Mouse (Mus musculus) stomach, embryonic 14.5 days (tissue): Measurements from ENCODE around the gene Chmp3. TPM values are rescaled to one million over a fixed set of nuclear protein-coding genes. Genes with fewer than 3 reads are reported as not detected.

Source experiments
- ATAC-seq: fragments of 200-750 bp; cut with Nextera tagmentation; 2 replicates; pipeline ENCODE4 v1.8.0; 2017; ENCODE audit warnings: low read depth, moderate TSS enrichment; ENCODE audit not compliant: insufficient number of reproducible peaks, insufficient read depth, low FRiP score
- H3K27ac ChIP-seq: fragments of 300-500 bp; sonication (generic); 2 replicates; pipeline ENCODE4 v1.5.1; 2014; ENCODE audit warnings: mild to moderate bottlenecking, low read length, moderate library complexity, mixed read lengths
- H3K27me3 ChIP-seq: fragments of 300-500 bp; sonication (generic); 2 replicates; pipeline ENCODE4 v1.6.1; 2014; ENCODE audit warnings: low read length, control low read depth, mixed read lengths; ENCODE audit not compliant: control insufficient read depth, insufficient read depth
- H3K36me3 ChIP-seq: fragments of 300-500 bp; sonication (generic); 2 replicates; pipeline ENCODE4 v1.6.1; 2014; ENCODE audit warnings: mild to moderate bottlenecking, control low read depth, low read length, moderate library complexity, mixed read lengths; ENCODE audit not compliant: control insufficient read depth, insufficient read depth
- H3K4me1 ChIP-seq: fragments of 300-500 bp; sonication (generic); 2 replicates; pipeline ENCODE4 v1.6.1; 2014; ENCODE audit warnings: low read length, control low read depth, mixed read lengths; ENCODE audit not compliant: control insufficient read depth, insufficient read depth
- H3K4me2 ChIP-seq: fragments of 300-500 bp; sonication (generic); replicated peaks from 2 replicates; pipeline ENCODE4 v1.6.1; 2014; ENCODE audit warnings: low read depth, low read length, control low read depth
- H3K4me3 ChIP-seq: fragments of 300-500 bp; sonication (generic); 2 replicates; pipeline ENCODE4 v1.5.1; 2014; ENCODE audit warnings: low read depth, low read length, control low read depth
- H3K9ac ChIP-seq: fragments of 300-500 bp; sonication (generic); replicated peaks from 2 replicates; pipeline ENCODE4 v1.6.1; 2014; ENCODE audit warnings: low read depth, mild to moderate bottlenecking, control low read depth, low read length, moderate library complexity, mixed read lengths
- H3K9me3 ChIP-seq: fragments of 300-500 bp; sonication (generic); 2 replicates; pipeline ENCODE4 v1.6.1; 2016; ENCODE audit warnings: low read depth, low read length, control low read depth; ENCODE audit not compliant: control insufficient read depth
- WGBS: fragments of 180-500 bp; shearing (Covaris S2); extraction: QIAGEN DNeasy Blood & Tissue Kit; methylation state at CpG from one replicate; pipeline ENCODE4 v1.1.7; 2014; 5-methylcytosine and 5-hydroxymethylcytosine counted together
- polyA plus RNA-seq: library from polyadenylated mRNA; unstranded; fragments of >200 nt; fragmentation: Nextera tagmentation; extraction: Ambion mirVana; gene quantifications from 2 replicates; pipeline ENCODE4 v1.2.1, GENCODE M21; 2014

Gene Chmp3
- polyA plus RNA-seq, 1 experiment from 2014 or later = 81.6 TPM

DNA sequence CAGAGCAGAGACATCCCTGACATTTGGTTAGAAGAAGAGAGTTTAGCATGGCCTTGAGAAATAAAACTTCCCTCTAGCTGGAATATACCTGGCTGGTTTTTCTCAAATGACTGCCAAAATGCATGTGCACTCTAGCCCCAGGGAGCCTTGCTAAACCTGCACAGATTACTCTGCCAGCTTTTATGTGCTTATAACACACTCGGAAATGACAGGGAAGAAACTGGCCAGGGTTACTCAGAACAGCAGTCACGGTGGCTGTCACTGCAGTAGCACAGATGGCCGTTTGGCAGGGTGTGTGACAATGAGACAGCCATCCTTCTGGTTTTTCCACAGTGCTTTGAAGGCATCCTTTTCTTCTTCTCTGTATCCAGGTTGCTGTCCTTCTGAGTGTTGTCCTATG lies 18.0 kb upstream of the Chmp3 start:
- Histone ChIP-seq H3K27me3 (no peaks in the 10 kb centered on the region), H3K27ac (no peak overlapping the region), H3K9me3 (no peaks in the 10 kb centered on the region), H3K36me3 (no peaks in the 10 kb centered on the region), H3K4me2 (no peak overlapping the region), H3K4me1 (no peaks in the 10 kb centered on the region), H3K9ac (no peak overlapping the region), H3K4me3 (no peak overlapping the region)
- no peak for ATAC-seq
- 52% methylated on average over 3 of the region's 3 CpGs for WGBS

DNA sequence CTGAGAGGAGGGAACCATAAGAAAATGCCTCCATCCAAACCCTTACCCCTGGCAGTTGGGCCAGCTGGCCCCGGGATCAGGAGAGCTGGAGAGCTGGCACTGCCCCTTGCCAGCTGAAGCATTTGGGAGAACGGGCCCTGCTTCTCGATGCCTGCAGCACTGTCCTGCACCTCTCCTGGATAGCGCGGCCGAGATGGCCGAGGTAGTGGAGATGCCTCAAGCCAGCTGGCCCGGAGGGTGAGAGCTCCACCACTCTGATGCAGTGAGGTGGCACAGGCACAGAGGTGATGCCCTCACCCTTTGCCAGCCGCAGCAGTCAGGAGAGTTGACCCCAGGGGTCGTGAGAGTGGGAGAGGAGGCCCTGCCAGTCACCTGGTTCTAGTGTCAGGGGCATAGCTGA lies 16.5 kb upstream of the Chmp3 start:
- Histone ChIP-seq H3K27me3 (no peaks in the 10 kb centered on the region), H3K4me2 (no peak overlapping the region), H3K9me3 (no peaks in the 10 kb centered on the region), H3K4me1 (no peaks in the 10 kb centered on the region), H3K9ac (no peak overlapping the region), H3K4me3 (no peak overlapping the region), H3K27ac (no peak overlapping the region), H3K36me3 (no peaks in the 10 kb centered on the region)
- WGBS = 88% methylated on average over 10 of the region's 10 CpGs
- no peak for ATAC-seq

DNA sequence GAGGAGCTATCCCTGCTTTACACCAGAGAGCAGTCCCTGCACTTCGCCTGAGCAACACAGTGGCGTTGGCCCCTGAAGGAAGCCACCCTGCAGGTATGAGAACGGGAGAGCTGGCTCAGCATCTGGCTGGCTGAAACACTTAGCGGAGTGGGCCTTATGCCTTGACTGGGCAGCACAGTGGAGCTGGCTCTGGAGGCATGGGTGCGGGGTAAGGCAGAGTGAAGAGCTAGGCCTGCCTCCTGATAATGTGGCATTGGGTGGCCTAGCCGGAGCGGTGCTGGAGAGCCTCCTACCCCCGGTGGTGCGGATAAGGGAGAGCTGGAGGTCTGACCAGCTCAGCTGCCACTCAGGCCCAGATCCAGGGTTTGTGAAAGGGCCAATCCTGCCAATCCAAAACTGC lies 15.8 kb upstream of the Chmp3 start:
- 87% methylated on average over 9 of the region's 9 CpGs for WGBS
- Histone ChIP-seq H3K4me2 (no peak overlapping the region), H3K36me3 (no peaks in the 10 kb centered on the region), H3K27ac (no peak overlapping the region), H3K4me3 (no peak overlapping the region), H3K4me1 (no peaks in the 10 kb centered on the region), H3K9me3 (no peaks in the 10 kb centered on the region), H3K9ac (no peak overlapping the region), H3K27me3 (no peaks in the 10 kb centered on the region)
- ATAC-seq = no peak

DNA sequence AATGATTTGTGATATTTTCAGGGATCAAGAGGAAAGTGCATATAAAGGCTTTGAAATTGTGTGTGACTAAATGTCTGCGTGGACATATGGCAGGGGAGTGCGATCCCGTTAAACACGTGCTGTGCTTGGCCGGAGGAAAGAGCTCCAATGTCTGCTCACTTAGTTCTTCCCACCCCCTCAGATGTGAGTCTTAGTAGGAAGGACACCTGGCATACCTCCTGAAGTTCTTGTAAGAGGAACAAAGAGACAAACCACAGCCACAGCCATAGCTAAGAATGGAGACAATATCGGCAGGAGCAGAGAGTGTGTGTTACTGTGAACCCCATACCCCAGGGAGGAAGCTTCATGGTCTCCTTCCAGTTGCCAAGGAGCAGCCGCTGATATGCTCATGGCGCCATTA lies 13.4 kb upstream of the Chmp3 start:
- H3K36me3 ChIP-seq = no peaks in the 10 kb centered on the region
- no peak overlapping the region for H3K4me2 ChIP-seq
- no peak overlapping the region for H3K4me3 ChIP-seq
- H3K27ac ChIP-seq = no peak overlapping the region
- ATAC-seq = no peak
- H3K9ac ChIP-seq = no peak overlapping the region
- no peaks in the 10 kb centered on the region for H3K4me1 ChIP-seq
- no peaks in the 10 kb centered on the region for H3K27me3 ChIP-seq
- WGBS = 87% methylated on average over 8 of the region's 8 CpGs
- H3K9me3 ChIP-seq = no peaks in the 10 kb centered on the region

DNA sequence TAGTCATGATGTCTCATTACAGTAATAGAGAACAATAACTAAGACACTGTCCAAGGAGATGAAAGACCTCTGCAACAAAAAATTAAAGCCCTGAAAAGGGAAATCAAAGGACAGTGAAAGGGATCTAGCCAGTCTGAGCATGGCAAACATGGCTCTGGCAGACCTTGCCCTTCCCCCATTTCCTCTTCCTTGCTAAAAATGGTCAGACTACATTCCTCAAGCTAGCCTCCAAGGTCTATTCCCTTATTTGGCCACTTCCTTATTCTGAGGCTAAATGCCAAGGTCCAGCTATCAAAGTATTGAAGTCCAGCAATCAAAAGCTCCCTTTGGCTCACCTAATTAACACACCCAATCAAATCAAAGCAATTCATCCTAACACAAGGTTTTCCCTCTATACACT lies 6.3 kb upstream of the Chmp3 start:
- H3K9ac ChIP-seq = no peak overlapping the region
- H3K27ac ChIP-seq = no peak overlapping the region
- H3K4me2 ChIP-seq = no peak overlapping the region
- ATAC-seq = no peak
- H3K27me3 ChIP-seq = no peaks in the 10 kb centered on the region
- no peaks in the 10 kb centered on the region for H3K9me3 ChIP-seq
- H3K36me3 ChIP-seq = no peaks in the 10 kb centered on the region
- no peaks in the 10 kb centered on the region for H3K4me1 ChIP-seq
- no peak overlapping the region for H3K4me3 ChIP-seq

DNA sequence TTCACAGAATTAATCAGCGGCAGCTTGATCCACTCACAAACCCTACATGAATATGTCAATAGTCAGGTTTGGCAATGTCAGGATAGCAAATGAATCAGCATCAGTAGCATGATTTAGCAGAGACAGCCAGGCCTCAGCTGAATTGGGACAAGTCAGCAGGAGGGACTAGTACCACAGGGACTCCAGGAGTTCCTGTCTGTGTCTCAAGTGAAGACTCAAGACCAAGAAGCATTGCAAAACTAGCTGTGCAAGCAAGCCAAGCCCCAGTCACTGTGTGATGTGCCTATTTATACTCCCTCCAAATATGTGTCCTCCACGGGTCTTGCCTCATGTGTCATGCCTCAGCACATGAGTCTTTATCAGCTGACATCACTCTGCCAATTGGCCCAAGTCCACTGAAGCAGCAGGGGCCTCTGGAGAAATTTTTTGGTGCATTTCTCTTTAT lies 11.9 kb downstream of the Chmp3 start:
- Histone ChIP-seq H3K4me1 (no peaks in the 10 kb centered on the region), H3K4me3 (no peak overlapping the region), H3K27me3 (no peaks in the 10 kb centered on the region), H3K9me3 (no peaks in the 10 kb centered on the region), H3K36me3 (no peaks in the 10 kb centered on the region), H3K4me2 (no peak overlapping the region), H3K27ac (no peak overlapping the region), H3K9ac (no peak overlapping the region)
- WGBS = 97% methylated on average over 2 of the region's 2 CpGs
- no peak for ATAC-seq

DNA sequence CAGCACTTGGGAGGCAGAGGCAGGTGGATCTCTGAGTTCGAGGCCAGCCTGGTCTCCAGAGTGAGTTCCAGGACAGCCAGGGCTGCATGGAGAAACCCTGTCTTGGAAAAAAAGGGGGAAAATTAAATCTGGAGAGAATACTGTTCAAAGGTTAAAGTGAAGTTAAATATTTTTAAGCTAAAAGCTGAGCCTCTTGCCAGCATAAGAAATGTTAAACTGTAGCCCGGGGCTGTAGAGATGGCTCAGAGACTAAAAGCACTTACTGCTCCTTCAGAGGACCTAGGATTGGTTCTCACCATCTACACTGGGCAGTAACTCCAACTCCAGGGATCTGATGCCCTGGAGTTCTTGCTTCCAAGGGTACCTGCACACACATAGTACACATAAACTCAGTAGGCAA lies 13.2 kb downstream of the Chmp3 start:
- no peak overlapping the region for H3K4me2 ChIP-seq
- no peaks in the 10 kb centered on the region for H3K4me1 ChIP-seq
- no peak overlapping the region for H3K9ac ChIP-seq
- no peaks in the 10 kb centered on the region for H3K27me3 ChIP-seq
- no peaks in the 10 kb centered on the region for H3K9me3 ChIP-seq
- peaks cover 4% of the 10 kb centered on the region; the same call in 1 of the 2 replicates for H3K36me3 ChIP-seq
- ATAC-seq = no peak
- H3K4me3 ChIP-seq = no peak overlapping the region
- no peak overlapping the region for H3K27ac ChIP-seq
- WGBS = 93% methylated on average over 2 of the region's 2 CpGs

DNA sequence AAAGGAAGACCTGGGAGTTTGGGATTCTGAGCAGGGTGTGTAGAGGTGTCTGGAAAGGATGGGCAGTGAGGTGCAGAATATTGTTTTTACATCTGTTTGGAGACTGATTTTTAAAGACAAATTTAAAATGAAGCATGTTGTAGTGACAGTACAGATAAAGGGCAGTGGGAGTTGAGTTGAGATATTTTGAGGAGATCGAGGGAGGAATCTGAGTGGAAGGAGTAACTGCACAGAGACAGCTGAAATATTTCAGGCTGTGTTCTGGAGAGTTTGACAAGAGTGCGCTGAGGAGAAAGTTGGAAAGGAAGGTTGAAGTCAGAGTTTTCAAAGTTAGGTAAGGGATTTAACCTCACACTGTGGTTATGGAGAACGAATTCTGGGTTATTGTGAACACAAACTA lies 25.0 kb downstream of the Chmp3 start:
- WGBS = 38% methylated on average over 3 of the region's 3 CpGs
- H3K27ac ChIP-seq = peak overlapping the region; percentile 41; the same call in 1 of the 2 replicates
- no peak overlapping the region for H3K9ac ChIP-seq
- ATAC-seq = no peak
- H3K9me3 ChIP-seq = no peaks in the 10 kb centered on the region
- no peak overlapping the region for H3K4me3 ChIP-seq
- H3K27me3 ChIP-seq = no peaks in the 10 kb centered on the region
- 0 out of 2 replicates have a peak, but pooled peaks cover 7% of the 10 kb centered on the region for H3K4me1 ChIP-seq
- H3K36me3 ChIP-seq = peaks cover 7% of the 10 kb centered on the region; the same call in 1 of the 2 replicates
- H3K4me2 ChIP-seq = no peak overlapping the region

DNA sequence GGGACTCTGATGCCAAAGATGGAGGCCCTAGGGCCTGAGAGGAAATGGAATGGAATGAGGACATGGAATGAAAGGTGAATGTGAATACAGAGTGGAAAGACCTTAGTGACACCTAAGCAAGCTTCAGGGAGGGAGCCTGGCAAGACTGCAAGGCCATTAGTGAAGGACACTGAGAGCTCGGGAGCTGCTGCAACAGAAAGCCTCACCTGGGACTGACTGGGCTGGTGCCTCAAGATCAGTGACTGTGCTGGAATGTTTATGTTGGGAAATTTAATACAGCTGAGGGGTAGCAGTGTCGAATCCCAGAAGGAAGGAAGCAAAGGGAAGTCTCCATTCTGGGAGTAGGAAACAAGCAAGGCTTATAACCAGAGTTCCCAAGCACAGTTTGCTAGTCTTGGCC lies 25.4 kb downstream of the Chmp3 start:
- peak overlapping the region; percentile 41; the same call in 1 of the 2 replicates for H3K27ac ChIP-seq
- 20% methylated on average over 2 of the region's 2 CpGs for WGBS
- no peak overlapping the region for H3K9ac ChIP-seq
- no peak for ATAC-seq
- H3K9me3 ChIP-seq = no peaks in the 10 kb centered on the region
- H3K27me3 ChIP-seq = no peaks in the 10 kb centered on the region
- H3K4me3 ChIP-seq = no peak overlapping the region
- H3K4me2 ChIP-seq = no peak overlapping the region
- peaks cover 7% of the 10 kb centered on the region; the same call in 1 of the 2 replicates for H3K36me3 ChIP-seq
- 0 out of 2 replicates have a peak, but pooled peaks cover 7% of the 10 kb centered on the region for H3K4me1 ChIP-seq
